Mouse (Mus musculus) neural tube, embryonic 13.5 days (tissue): ENCODE results near the gene Tenm4. TPM values are rescaled to one million over a fixed set of nuclear protein-coding genes. Genes with fewer than 3 reads are reported as not detected.

Source experiments
- ATAC-seq: fragments of 200-750 bp; cut with Nextera tagmentation; 2 replicates; pipeline ENCODE4 v1.8.0; 2017; ENCODE audit warnings: low read depth, mild to moderate bottlenecking, moderate TSS enrichment, moderate library complexity
- H3K27ac ChIP-seq: fragments of 300-500 bp; sonication (generic); replicated peaks from 2 replicates; pipeline ENCODE4 v1.5.1; 2015; ENCODE audit warnings: moderate library complexity, mild to moderate bottlenecking, inconsistent platforms
- H3K27me3 ChIP-seq: fragments of 300-500 bp; sonication (generic); 2 replicates; pipeline ENCODE4 v1.6.1; 2015; ENCODE audit warnings: mild to moderate bottlenecking, inconsistent platforms
- H3K36me3 ChIP-seq: fragments of 300-500 bp; sonication (generic); 2 replicates; pipeline ENCODE4 v1.6.1; 2015; ENCODE audit warnings: mild to moderate bottlenecking, inconsistent platforms
- H3K4me1 ChIP-seq: fragments of 300-500 bp; sonication (generic); replicated peaks from 2 replicates; pipeline ENCODE4 v1.6.1; 2015; ENCODE audit warnings: inconsistent platforms
- H3K4me2 ChIP-seq: fragments of 300-500 bp; sonication (generic); 2 replicates; pipeline ENCODE4 v1.6.1; 2015; ENCODE audit warnings: inconsistent platforms, mild to moderate bottlenecking, moderate library complexity
- H3K4me3 ChIP-seq: fragments of 300-500 bp; sonication (generic); 2 replicates; pipeline ENCODE4 v1.5.1; 2015; ENCODE audit warnings: mild to moderate bottlenecking, inconsistent platforms
- H3K9ac ChIP-seq: fragments of 300-500 bp; sonication (generic); 2 replicates; pipeline ENCODE4 v1.6.1; 2015; ENCODE audit warnings: moderate library complexity, mild to moderate bottlenecking, inconsistent platforms
- H3K9me3 ChIP-seq: fragments of 300-500 bp; sonication (generic); 2 replicates; pipeline ENCODE4 v1.6.1; 2016; ENCODE audit warnings: inconsistent platforms
- WGBS: fragments of 180-500 bp; shearing (Covaris S2); methylation state at CpG from one replicate; pipeline ENCODE4 v1.1.7; 2015; 5-methylcytosine and 5-hydroxymethylcytosine counted together
- polyA plus RNA-seq: library from polyadenylated mRNA; unstranded; fragments of >200 nt; fragmentation: Nextera tagmentation; extraction: Ambion mirVana; gene quantifications from 2 replicates; pipeline ENCODE4 v1.2.1, GENCODE M21; 2015

The Tenm4 gene
- polyA plus RNA-seq, 1 experiment from 2014 or later: 36.8 TPM

- Histone ChIP-seq H3K4me2 (no peak overlapping the region), H3K27ac (no peak overlapping the region), H3K4me1 (peaks cover 22% of the 10 kb centered on the region), H3K27me3 (no peaks in the 10 kb centered on the region), H3K9ac (no peak overlapping the region), H3K4me3 (no peak overlapping the region), H3K36me3 (peaks cover 6% of the 10 kb centered on the region; the same call in 1 of the 2 replicates), H3K9me3 (no peaks in the 10 kb centered on the region)
- ATAC-seq: no peak
These were observed 643.5 kb downstream of the Tenm4 start for GRCm38 (mm10) chr7:96814581-96814980.

GRCm38 (mm10) chr7:96817030-96817674, 646.1 kb downstream of the Tenm4 start:
- H3K4me3 ChIP-seq: no peak overlapping the region
- 0 out of 2 replicates have a peak, but pooled peaks have one; percentile 41 for ATAC-seq
- WGBS: 36% methylated on average over 6 of the region's 6 CpGs
- peak overlapping the region; percentile 53 for H3K9ac ChIP-seq
- peak overlapping the region; percentile 33 for H3K27ac ChIP-seq
- peaks cover 2% of the 10 kb centered on the region; the same call in 1 of the 2 replicates for H3K36me3 ChIP-seq
- no peaks in the 10 kb centered on the region for H3K9me3 ChIP-seq
- no peaks in the 10 kb centered on the region for H3K27me3 ChIP-seq
- peaks cover 33% of the 10 kb centered on the region for H3K4me1 ChIP-seq
- no peak overlapping the region for H3K4me2 ChIP-seq

GRCm38 (mm10) chr7:96818236-96818916, 647.3 kb downstream of the Tenm4 start:
- ATAC-seq: no peak
- H3K27ac ChIP-seq: no peak overlapping the region
- WGBS: 87% methylated on average over 6 of the region's 6 CpGs
- no peaks in the 10 kb centered on the region for H3K9me3 ChIP-seq
- H3K36me3 ChIP-seq: no peaks in the 10 kb centered on the region
- H3K4me1 ChIP-seq: peaks cover 26% of the 10 kb centered on the region
- no peak overlapping the region for H3K4me2 ChIP-seq
- no peak overlapping the region for H3K9ac ChIP-seq
- H3K4me3 ChIP-seq: no peak overlapping the region
- H3K27me3 ChIP-seq: no peaks in the 10 kb centered on the region

- 43% methylated on average over 3 of the region's 3 CpGs for WGBS
- Histone ChIP-seq H3K4me2 (no peak overlapping the region), H3K36me3 (no peaks in the 10 kb centered on the region), H3K4me1 (peaks cover 22% of the 10 kb centered on the region), H3K9ac (no peak overlapping the region), H3K4me3 (no peak overlapping the region), H3K27ac (0 out of 2 replicates have a peak overlapping the region, but pooled peaks have one; percentile 33), H3K9me3 (no peaks in the 10 kb centered on the region), H3K27me3 (no peaks in the 10 kb centered on the region)
- ATAC-seq: no peak
These were observed 648.5 kb downstream of the Tenm4 start for GRCm38 (mm10) chr7:96819538-96819937.

GRCm38 (mm10) chr7:96820343-96820742, 649.3 kb downstream of the Tenm4 start:
- ATAC-seq: peak; percentile 29; the same call in 1 of the 2 replicates

GRCm38 (mm10) chr7:96826101-96826500, 655.1 kb downstream of the Tenm4 start:
- Histone ChIP-seq H3K9ac (no peak overlapping the region), H3K4me3 (no peak overlapping the region), H3K4me2 (no peak overlapping the region), H3K27ac (no peak overlapping the region), H3K36me3 (peaks cover 12% of the 10 kb centered on the region; the same call in 1 of the 2 replicates), H3K27me3 (no peaks in the 10 kb centered on the region), H3K9me3 (no peaks in the 10 kb centered on the region), H3K4me1 (peaks cover 9% of the 10 kb centered on the region)
- no peak for ATAC-seq
- 80% methylated on average over 6 of the region's 6 CpGs for WGBS

More at GRCm38 (mm10) chr7:96820343-96820742, 649.3 kb downstream of the Tenm4 start:
- H3K27ac ChIP-seq: 0 out of 2 replicates have a peak overlapping the region, but pooled peaks have one; percentile 33
- no peak overlapping the region for H3K9ac ChIP-seq
- H3K4me2 ChIP-seq: no peak overlapping the region
- H3K9me3 ChIP-seq: no peaks in the 10 kb centered on the region
- H3K4me1 ChIP-seq: peaks cover 28% of the 10 kb centered on the region
- no peaks in the 10 kb centered on the region for H3K36me3 ChIP-seq
- H3K4me3 ChIP-seq: no peak overlapping the region
- no peaks in the 10 kb centered on the region for H3K27me3 ChIP-seq
- WGBS: 19% methylated on average over 6 of the region's 6 CpGs

- Histone ChIP-seq H3K27me3 (no peaks in the 10 kb centered on the region), H3K27ac (no peak overlapping the region), H3K36me3 (peaks cover 12% of the 10 kb centered on the region; the same call in 1 of the 2 replicates), H3K4me3 (no peak overlapping the region), H3K9me3 (no peaks in the 10 kb centered on the region), H3K4me2 (no peak overlapping the region), H3K9ac (no peak overlapping the region), H3K4me1 (peaks cover 14% of the 10 kb centered on the region)
- ATAC-seq: no peak
- WGBS: 89% methylated on average over 6 of the region's 6 CpGs
These were observed 655.6 kb downstream of the Tenm4 start for GRCm38 (mm10) chr7:96826672-96827071.

- WGBS: 9% methylated on average over 9 of the region's 9 CpGs
- H3K36me3 ChIP-seq: peaks cover 9% of the 10 kb centered on the region
- peak; percentile 59 for ATAC-seq
- H3K9me3 ChIP-seq: no peaks in the 10 kb centered on the region
- H3K27me3 ChIP-seq: no peaks in the 10 kb centered on the region
- H3K4me3 ChIP-seq: no peak overlapping the region
- H3K4me2 ChIP-seq: no peak overlapping the region
- H3K4me1 ChIP-seq: peaks cover 43% of the 10 kb centered on the region
- H3K9ac ChIP-seq: no peak overlapping the region
- H3K27ac ChIP-seq: peak overlapping the region; percentile 66
These were observed 661.5 kb downstream of the Tenm4 start for GRCm38 (mm10) chr7:96832551-96832950.

- Histone ChIP-seq H3K4me3 (no peak overlapping the region), H3K27ac (peak overlapping the region; percentile 66), H3K4me2 (no peak overlapping the region), H3K4me1 (peaks cover 43% of the 10 kb centered on the region), H3K36me3 (peaks cover 7% of the 10 kb centered on the region), H3K9ac (no peak overlapping the region), H3K27me3 (no peaks in the 10 kb centered on the region), H3K9me3 (no peaks in the 10 kb centered on the region)
- no peak for ATAC-seq
- WGBS: 28% methylated on average over 3 of the region's 3 CpGs
These were observed 662.0 kb downstream of the Tenm4 start for GRCm38 (mm10) chr7:96833012-96833411.

GRCm38 (mm10) chr7:96834681-96835289, 663.7 kb downstream of the Tenm4 start:
- Histone ChIP-seq H3K4me1 (peaks cover 47% of the 10 kb centered on the region), H3K4me3 (no peak overlapping the region), H3K36me3 (peaks cover 15% of the 10 kb centered on the region), H3K4me2 (no peak overlapping the region), H3K27ac (peak overlapping the region; percentile 73), H3K27me3 (no peaks in the 10 kb centered on the region), H3K9me3 (no peaks in the 10 kb centered on the region), H3K9ac (peak overlapping the region; percentile 22; the same call in 1 of the 2 replicates)
- peak; percentile 81 for ATAC-seq
- 12% methylated on average over 6 of the region's 6 CpGs for WGBS

- H3K36me3 ChIP-seq: peaks cover 15% of the 10 kb centered on the region
- peak overlapping the region; percentile 73 for H3K27ac ChIP-seq
- H3K27me3 ChIP-seq: no peaks in the 10 kb centered on the region
- H3K4me3 ChIP-seq: no peak overlapping the region
- H3K4me2 ChIP-seq: no peak overlapping the region
- WGBS: 20% methylated on average over 2 of the region's 2 CpGs
- peaks cover 47% of the 10 kb centered on the region for H3K4me1 ChIP-seq
- ATAC-seq: peak; percentile 37; the same call in 1 of the 2 replicates
- H3K9ac ChIP-seq: no peak overlapping the region
- H3K9me3 ChIP-seq: no peaks in the 10 kb centered on the region
These were observed 664.3 kb downstream of the Tenm4 start for GRCm38 (mm10) chr7:96835313-96835712.

- no peak for ATAC-seq
- Histone ChIP-seq H3K27me3 (no peaks in the 10 kb centered on the region), H3K36me3 (peaks cover 15% of the 10 kb centered on the region), H3K27ac (no peak overlapping the region), H3K9me3 (no peaks in the 10 kb centered on the region), H3K4me1 (peaks cover 31% of the 10 kb centered on the region), H3K4me3 (no peak overlapping the region), H3K4me2 (no peak overlapping the region), H3K9ac (no peak overlapping the region)
- 56% methylated on average over 8 of the region's 8 CpGs for WGBS
These were observed 667.3 kb downstream of the Tenm4 start for GRCm38 (mm10) chr7:96838271-96838841.
